Mouse (Mus musculus) E14TG2a.4 (cell line): ENCODE measurements at regions not wholly inside any gene's neighbourhood (a gene's known extent, or its start where the extent isn't known, plus 50 kb on each side); places are given as distances from the start of the nearest gene placed in this dataset.

Experiments
- CTCF ChIP-seq: conservative IDR thresholded peaks from 2 replicates; pipeline ENCODE4 v1.5.1; 2014; ENCODE audit warnings: low read length
- NANOG ChIP-seq: IDR thresholded peaks from 2 replicates; pipeline ENCODE4 v1.6.1; 2014; ENCODE audit warnings: borderline replicate concordance, low read length, mixed read lengths
- POU5F1 ChIP-seq: IDR thresholded peaks from 2 replicates; pipeline ENCODE4 v1.6.1; 2014; ENCODE audit warnings: low read length, borderline replicate concordance

GRCm38 (mm10) chr10:42070611-42071403 lies 52.6 kb upstream of the Armc2 start:
- TF ChIP-seq CTCF (0 out of 2 replicates have a peak, but pooled peaks have one; percentile 10), POU5F1 (no peak), NANOG (no peak)
